Mouse (Mus musculus): Measurements from ENCODE around the gene Phf11d. TPM values are rescaled to one million over a fixed set of nuclear protein-coding genes. Genes with fewer than 3 reads are reported as not detected.
"Not testable (repeated sequence)": the region's sequence is repeated elsewhere in the genome, so short reads cannot be mapped to it uniquely, and the experiment has no call there.

The Phf11d gene
- polyA plus RNA-seq (2015; fragmentation: Nextera tagmentation; extraction: Ambion mirVana) = 1.2 and 1.3 TPM in 2 replicates

DNA sequence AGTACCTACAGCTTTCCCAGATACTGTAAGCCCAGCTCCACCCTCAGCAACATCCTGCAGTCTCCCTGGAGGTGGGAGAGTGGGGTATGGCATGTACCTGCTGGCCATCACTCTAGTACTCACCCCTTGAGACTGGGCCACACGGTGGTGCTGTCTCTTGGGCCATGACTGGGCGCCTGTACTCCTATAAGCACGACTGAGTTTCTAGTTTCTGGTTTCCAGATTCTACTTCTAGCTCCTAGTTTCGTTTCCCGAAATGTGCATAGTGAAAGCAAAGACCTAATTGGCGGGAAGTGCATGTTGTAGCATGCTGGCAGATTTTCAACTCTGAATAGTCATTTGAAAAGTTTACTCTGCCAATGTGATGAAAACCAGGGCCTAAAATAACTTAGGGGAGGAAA lies at the start of gene Phf11d:
Gene Phf11d (minus strand): TSS at position 227 of the 401 bp plus-strand sequence.
- H3K9me3 ChIP-seq (replicated peaks) = no peaks in the 10 kb centered on the region
- no peak within 1 kb of the TSS for H3K4me3 ChIP-seq (replicated peaks)
- H3K27ac ChIP-seq (replicated peaks) = no peak within 1 kb of the TSS
- no peak within 1 kb of the TSS for H3K4me2 ChIP-seq
- ATAC-seq (ENCODE audit: insufficient read depth) = no peak
- 65% methylated on average over 6 of the region's 6 CpGs for WGBS (ENCODE audit: insufficient replicate concordance)
- H3K36me3 ChIP-seq (replicated peaks) = no peaks in the 10 kb centered on the region
- no peak within 1 kb of the TSS for H3K9ac ChIP-seq
- H3K4me1 ChIP-seq (replicated peaks) = no peaks in the 10 kb centered on the region
- no peaks in the 10 kb centered on the region for H3K27me3 ChIP-seq

DNA sequence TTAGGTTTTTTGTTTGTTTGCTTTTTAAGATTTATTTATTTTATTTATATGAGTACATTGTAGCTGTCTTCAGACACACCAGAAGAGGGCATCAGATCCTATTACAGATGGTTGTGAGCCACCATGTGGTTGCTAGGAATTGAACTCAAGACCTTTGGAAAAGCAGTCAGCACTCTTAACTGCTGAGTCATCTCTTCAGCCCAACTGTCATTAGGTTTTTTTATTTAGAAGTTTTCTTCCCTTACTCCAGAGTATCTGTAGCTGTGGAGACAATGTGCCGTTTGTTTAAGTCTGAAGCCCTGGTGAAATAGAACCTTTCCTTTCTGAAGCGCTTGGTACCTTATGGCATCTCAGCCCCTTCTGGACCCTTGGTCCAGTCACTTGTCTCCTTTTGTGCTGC lies 49.7 kb upstream of the Phf11d start:
- not testable (repeated sequence) for ATAC-seq (ENCODE audit: insufficient read depth); H3K9me3 ChIP-seq (replicated peaks); H3K4me2 ChIP-seq; H3K27me3 ChIP-seq; H3K4me3 ChIP-seq (replicated peaks); H3K27ac ChIP-seq (replicated peaks); H3K4me1 ChIP-seq (replicated peaks); H3K9ac ChIP-seq
- WGBS (ENCODE audit: insufficient replicate concordance) = 78% methylated on average over 2 of the region's 2 CpGs
- H3K36me3 ChIP-seq (replicated peaks) = peaks cover 57% of the 10 kb centered on the region

DNA sequence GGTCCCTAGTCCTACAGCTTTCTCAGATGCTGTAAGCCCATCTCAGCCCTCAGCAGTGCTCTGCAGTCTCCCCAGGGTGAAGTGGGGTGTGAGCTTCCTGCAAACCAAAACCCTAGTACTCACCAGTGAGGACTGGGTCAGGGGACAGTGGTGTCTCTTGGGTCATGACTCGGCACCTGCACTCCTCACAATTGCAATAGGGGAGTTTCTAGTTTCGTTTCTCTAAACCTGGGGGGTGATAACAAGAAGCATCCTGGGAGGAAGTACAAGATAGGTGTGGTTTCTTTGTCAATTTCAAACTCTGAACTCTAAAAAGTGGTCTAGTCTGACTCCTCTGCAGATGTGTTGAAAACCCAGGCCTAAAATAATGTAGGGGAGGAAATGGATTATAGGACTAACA lies 31.7 kb upstream of the Phf11d start:
- no peaks in the 10 kb centered on the region for H3K9me3 ChIP-seq (replicated peaks)
- 29% methylated on average over 2 of the region's 2 CpGs for WGBS (ENCODE audit: insufficient replicate concordance)
- 0 out of 2 replicates have a peak, but pooled peaks cover 11% of the 10 kb centered on the region for H3K36me3 ChIP-seq (replicated peaks)
- no peak for ATAC-seq (ENCODE audit: insufficient read depth)
- H3K27me3 ChIP-seq = no peaks in the 10 kb centered on the region
- H3K9ac ChIP-seq = no peak overlapping the region
- no peak overlapping the region for H3K4me2 ChIP-seq
- H3K4me1 ChIP-seq (replicated peaks) = no peaks in the 10 kb centered on the region
- H3K27ac ChIP-seq (replicated peaks) = no peak overlapping the region
- H3K4me3 ChIP-seq (replicated peaks) = no peak overlapping the region

DNA sequence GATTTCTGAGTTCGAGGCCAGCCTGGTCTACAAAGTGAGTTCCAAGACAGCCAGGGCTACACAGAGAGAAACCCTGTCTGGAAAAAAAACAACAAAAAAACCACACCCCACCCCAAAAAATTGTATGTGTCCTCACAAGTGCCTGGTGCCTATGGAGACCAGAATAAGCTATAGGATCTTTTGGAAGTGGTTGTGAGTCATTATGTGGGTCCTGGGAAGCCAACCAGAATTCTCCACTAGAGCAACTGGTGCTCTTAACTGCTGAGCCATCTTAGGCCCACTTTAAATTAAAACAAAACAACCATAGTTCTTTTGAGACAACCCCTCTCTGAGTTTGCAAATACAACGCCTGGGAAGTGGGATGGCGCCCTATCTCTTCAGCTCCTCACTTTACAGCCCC lies 30.0 kb upstream of the Phf11d start, which contains the start of gene Phf11c:
Gene Phf11c (minus strand): TSS at position 101 of the 400 bp plus-strand sequence.
- no peak within 1 kb of the TSS for H3K4me3 ChIP-seq (replicated peaks)
- H3K36me3 ChIP-seq (replicated peaks) = 0 out of 2 replicates have a peak, but pooled peaks cover 5% of the 10 kb centered on the region
- H3K9me3 ChIP-seq (replicated peaks) = no peaks in the 10 kb centered on the region
- WGBS (ENCODE audit: insufficient replicate concordance) = 69% methylated on average over 3 of the region's 3 CpGs
- H3K27ac ChIP-seq (replicated peaks) = no peak within 1 kb of the TSS
- H3K9ac ChIP-seq = no peak within 1 kb of the TSS
- H3K4me2 ChIP-seq = no peak within 1 kb of the TSS
- H3K27me3 ChIP-seq = no peaks in the 10 kb centered on the region
- H3K4me1 ChIP-seq (replicated peaks) = no peaks in the 10 kb centered on the region
- no peak for ATAC-seq (ENCODE audit: insufficient read depth)

DNA sequence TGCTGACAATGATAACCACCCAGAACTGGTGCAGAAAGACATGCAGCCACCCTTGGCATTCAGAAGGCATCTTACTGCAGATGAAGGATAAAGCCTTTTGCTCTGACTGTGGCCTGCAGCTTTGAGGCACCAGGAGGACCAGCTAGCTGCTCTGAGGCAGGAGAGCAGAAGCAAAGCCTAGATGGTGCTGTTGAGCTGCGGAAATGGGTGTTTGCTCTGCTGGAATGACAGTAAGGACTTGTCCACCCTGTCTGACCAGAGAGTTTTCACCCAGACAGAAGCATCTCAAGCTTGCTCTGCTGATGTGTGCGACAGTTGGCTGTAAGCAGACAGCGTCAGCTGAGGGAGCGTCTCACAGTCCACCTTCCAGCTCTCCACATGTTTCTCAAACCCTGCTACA lies 24.9 kb upstream of the Phf11d start:
- not testable (repeated sequence) for H3K4me3 ChIP-seq (replicated peaks); H3K36me3 ChIP-seq (replicated peaks); H3K9me3 ChIP-seq (replicated peaks); H3K4me1 ChIP-seq (replicated peaks); H3K27ac ChIP-seq (replicated peaks); ATAC-seq (ENCODE audit: insufficient read depth); H3K4me2 ChIP-seq; H3K9ac ChIP-seq; H3K27me3 ChIP-seq
- WGBS (ENCODE audit: insufficient replicate concordance) = 77% methylated on average over 4 of the region's 4 CpGs

DNA sequence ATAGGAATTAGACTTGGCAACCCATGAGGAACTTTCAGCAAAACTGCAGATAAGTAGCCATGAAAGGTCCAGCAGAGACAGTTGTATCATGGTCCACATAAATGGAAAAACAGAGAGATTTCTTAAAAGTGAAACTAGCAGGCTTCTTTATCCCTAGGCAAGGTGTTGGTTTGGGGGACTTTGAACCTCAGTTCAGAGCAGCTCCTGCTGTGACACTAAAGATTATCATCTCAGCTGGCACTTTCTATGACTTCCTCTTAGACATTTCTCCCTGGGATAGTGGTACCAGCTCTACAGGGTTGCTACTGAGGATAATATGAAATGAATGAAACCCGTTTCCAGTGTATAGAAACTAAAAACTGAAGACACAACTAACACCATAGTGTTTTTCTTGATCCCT lies 24.3 kb upstream of the Phf11d start:
- no peak overlapping the region for H3K4me2 ChIP-seq
- WGBS (ENCODE audit: insufficient replicate concordance) = 39% methylated on average over 1 of the region's 1 CpGs
- H3K27me3 ChIP-seq = no peaks in the 10 kb centered on the region
- no peaks in the 10 kb centered on the region for H3K4me1 ChIP-seq (replicated peaks)
- H3K36me3 ChIP-seq (replicated peaks) = no peaks in the 10 kb centered on the region
- no peak overlapping the region for H3K4me3 ChIP-seq (replicated peaks)
- H3K9me3 ChIP-seq (replicated peaks) = no peaks in the 10 kb centered on the region
- ATAC-seq (ENCODE audit: insufficient read depth) = no peak
- H3K9ac ChIP-seq = no peak overlapping the region
- H3K27ac ChIP-seq (replicated peaks) = no peak overlapping the region

DNA sequence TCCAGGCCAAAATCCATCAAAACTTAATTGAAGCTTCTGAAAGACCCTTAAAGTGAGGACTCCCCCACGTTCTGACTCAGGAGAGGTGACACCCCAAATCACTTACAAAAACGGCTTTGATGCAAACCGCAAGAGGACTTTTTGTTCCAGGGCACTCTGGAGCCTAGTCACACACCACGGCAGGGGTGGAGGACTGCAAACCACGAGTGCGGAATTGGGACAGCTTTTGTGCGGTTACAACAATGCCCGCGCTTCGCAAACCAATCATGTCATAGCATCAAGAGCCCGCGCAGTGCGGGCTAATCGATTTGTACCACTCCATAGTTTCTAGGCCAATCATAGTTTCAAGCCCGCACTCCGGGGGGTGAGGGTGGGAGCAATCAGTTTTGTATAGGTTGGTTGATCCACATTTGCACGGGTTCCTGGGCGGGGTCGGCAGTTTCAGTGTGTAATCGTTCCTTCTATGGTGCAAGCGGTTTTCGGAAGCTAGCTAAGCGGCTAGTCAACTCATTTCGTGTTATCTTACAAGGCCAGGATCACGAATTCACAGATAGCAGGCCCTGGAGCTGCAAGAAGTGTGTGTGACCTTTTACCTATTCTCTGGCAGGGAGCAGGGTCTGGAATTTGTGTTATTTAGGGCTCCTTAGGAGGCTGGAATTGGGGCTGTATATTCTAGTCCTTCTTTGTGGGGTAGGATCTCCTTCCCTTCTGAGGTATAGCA lies 5.2 kb upstream of the Phf11d start:
- no peaks in the 10 kb centered on the region for H3K27me3 ChIP-seq
- WGBS (ENCODE audit: insufficient replicate concordance) = 79% methylated on average over 25 of the region's 25 CpGs
- no peak for ATAC-seq (ENCODE audit: insufficient read depth)

DNA sequence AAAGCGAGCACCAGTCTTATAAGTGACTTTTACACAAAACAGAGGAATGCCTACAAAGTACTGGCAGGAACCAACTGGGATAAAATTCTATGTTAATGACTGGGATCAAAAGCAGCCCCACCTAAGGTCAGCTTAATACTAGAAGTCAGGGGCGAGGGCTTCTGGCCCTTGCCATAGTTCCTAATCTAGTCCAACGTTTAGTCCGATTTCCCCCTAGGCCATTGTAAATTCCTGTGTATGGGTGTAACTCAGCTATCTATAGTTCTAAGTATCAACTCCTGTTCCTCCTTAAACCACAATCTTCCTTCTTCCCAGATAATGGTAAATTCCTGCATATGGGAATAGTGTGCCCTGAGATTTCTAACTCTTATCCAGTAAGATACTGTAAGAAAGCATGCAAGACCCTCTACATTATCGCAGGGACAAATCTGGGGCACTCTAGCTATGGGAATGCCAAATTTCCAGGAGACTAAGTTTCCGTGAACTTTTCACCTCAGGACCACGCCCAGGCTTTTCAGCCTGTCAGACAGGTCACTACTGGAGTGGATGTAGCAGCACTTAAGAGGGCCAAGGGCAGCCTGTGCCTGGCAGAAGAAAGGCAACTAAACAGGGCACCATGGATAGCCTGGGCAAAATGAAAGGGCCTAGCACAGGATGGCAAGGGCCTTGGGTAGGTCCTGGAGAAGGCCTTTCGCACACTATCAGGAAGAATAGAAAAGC lies 1.3 kb upstream of the Phf11d start:
- no peaks in the 10 kb centered on the region for H3K9me3 ChIP-seq (replicated peaks)
- no peaks in the 10 kb centered on the region for H3K36me3 ChIP-seq (replicated peaks)
- no peaks in the 10 kb centered on the region for H3K27me3 ChIP-seq
- no peak overlapping the region for H3K4me2 ChIP-seq
- ATAC-seq (ENCODE audit: insufficient read depth) = no peak
- H3K9ac ChIP-seq = no peak overlapping the region
- no peak overlapping the region for H3K27ac ChIP-seq (replicated peaks)
- no peaks in the 10 kb centered on the region for H3K4me1 ChIP-seq (replicated peaks)
- 67% methylated on average over 8 of the region's 8 CpGs for WGBS (ENCODE audit: insufficient replicate concordance)
- no peak overlapping the region for H3K4me3 ChIP-seq (replicated peaks)

More for the DNA sequence above, 5.2 kb upstream of the Phf11d start:
- Histone ChIP-seq H3K4me3 (replicated peaks) (no peak overlapping the region), H3K4me2 (no peak overlapping the region), H3K9ac (no peak overlapping the region), H3K4me1 (replicated peaks) (no peaks in the 10 kb centered on the region), H3K9me3 (replicated peaks) (no peaks in the 10 kb centered on the region), H3K36me3 (replicated peaks) (no peaks in the 10 kb centered on the region), H3K27ac (replicated peaks) (no peak overlapping the region)

DNA sequence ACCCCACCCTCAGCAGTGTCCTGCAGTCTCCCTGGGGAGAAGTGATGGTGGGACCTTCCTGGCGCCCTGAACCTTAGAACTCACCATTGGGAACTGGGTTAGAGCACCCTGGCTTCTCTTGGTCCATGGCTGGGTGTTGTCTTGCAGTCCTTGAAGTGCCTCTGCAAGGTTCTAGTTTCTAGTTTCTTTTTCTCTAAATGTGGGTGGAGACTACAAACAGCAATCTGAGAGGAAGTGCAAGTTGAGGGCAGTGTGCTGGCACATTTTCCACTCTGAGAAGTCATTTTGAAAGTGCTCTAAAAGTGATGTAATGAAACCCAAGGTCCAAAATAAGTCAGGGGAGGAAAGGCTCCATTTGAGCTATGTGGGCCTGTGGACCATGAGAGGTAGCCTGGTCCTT lies 24.1 kb downstream of the Phf11d start, which contains the start of gene Phf11b:
Gene Phf11b (minus strand): TSS at position 163 of the 400 bp plus-strand sequence.
- ATAC-seq (ENCODE audit: insufficient read depth); H3K36me3 ChIP-seq (replicated peaks); H3K9me3 ChIP-seq (replicated peaks); H3K4me1 ChIP-seq (replicated peaks); H3K27me3 ChIP-seq; H3K27ac ChIP-seq (replicated peaks); H3K9ac ChIP-seq; H3K4me3 ChIP-seq (replicated peaks); H3K4me2 ChIP-seq: not testable (repeated sequence)
- 37% methylated on average over 1 of the region's 1 CpGs for WGBS (ENCODE audit: insufficient replicate concordance)

DNA sequence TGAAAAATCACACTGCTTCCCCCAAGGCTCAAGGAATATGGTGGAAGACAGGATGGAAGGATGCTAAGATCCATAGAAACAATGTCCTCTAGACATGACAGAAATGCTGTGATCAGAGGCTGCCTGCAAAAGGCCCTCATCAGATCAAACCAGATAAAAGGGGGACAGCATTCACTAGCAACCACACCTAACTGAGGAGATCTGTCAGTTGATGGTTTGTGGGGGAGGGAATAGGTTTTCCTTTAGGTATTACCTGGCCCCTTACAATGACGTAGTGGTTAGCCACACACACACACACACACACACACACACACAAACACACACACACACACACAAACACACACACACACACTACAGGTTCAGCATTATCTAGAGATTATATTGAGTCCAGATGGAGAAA lies 25.7 kb downstream of the Phf11d start:
- Histone ChIP-seq H3K27ac (replicated peaks) (no peak overlapping the region), H3K9ac (no peak overlapping the region), H3K36me3 (replicated peaks) (no peaks in the 10 kb centered on the region), H3K4me1 (replicated peaks) (no peaks in the 10 kb centered on the region), H3K4me2 (no peak overlapping the region), H3K27me3 (no peaks in the 10 kb centered on the region), H3K9me3 (replicated peaks) (no peaks in the 10 kb centered on the region), H3K4me3 (replicated peaks) (no peak overlapping the region)
- 69% methylated on average over 1 of the region's 1 CpGs for WGBS (ENCODE audit: insufficient replicate concordance)
- ATAC-seq (ENCODE audit: insufficient read depth) = no peak

DNA sequence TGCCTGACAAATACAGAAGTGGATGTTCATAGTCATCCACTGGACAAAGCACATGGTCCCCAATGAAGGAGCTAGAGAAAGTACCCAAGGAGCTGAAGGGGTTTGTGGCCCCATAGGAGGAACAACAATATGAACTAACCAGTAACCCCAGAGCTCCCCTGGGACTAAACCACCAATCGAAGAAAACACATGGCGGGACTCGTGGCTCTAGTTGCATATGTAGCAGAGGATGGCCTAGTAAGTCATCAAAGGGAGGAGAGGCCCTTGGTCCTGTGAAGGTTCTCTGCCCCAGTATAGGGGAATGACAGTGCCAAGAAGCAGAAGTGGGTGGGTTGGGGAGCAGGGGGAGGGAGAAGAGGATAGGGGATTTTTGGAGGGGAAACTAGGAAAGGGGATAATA lies 29.2 kb downstream of the Phf11d start:
- H3K36me3 ChIP-seq (replicated peaks); H3K4me3 ChIP-seq (replicated peaks); H3K9me3 ChIP-seq (replicated peaks); H3K9ac ChIP-seq; H3K4me2 ChIP-seq; H3K27ac ChIP-seq (replicated peaks); H3K4me1 ChIP-seq (replicated peaks); ATAC-seq (ENCODE audit: insufficient read depth); H3K27me3 ChIP-seq: not testable (repeated sequence)
- WGBS (ENCODE audit: insufficient replicate concordance) = 63% methylated on average over 3 of the region's 3 CpGs

Data from liver, embryonic 15.5 days (tissue).